Mouse (Mus musculus): Measurements from ENCODE around the gene Parn. TPM values are rescaled to one million over a fixed set of nuclear protein-coding genes. Genes with fewer than 3 reads are reported as not detected.
"Not testable (repeated sequence)": the region's sequence is repeated elsewhere in the genome, so short reads cannot be mapped to it uniquely, and the experiment has no call there.

Gene Parn
- total RNA-seq (2021): 10 to 100 TPM; 26.7 to 27.1 TPM

- DNase-seq (ENCODE audit: extremely low spot score in 1 of 2, low spot score in 1 of 2): peak; percentile 88 to 91
These were observed at the start of gene Parn for GRCm38 (mm10) chr16:13667878-13668343. TSS of gene Parn (minus strand) at chr16:13668170.

GRCm38 (mm10) chr16:13716821-13717553 lies 49.0 kb upstream of the Parn start:
- no peak for DNase-seq (ENCODE audit: extremely low spot score in 1 of 2, low spot score in 1 of 2)

- no peak for DNase-seq (ENCODE audit: extremely low spot score in 1 of 2, low spot score in 1 of 2)
These were observed 46.9 kb upstream of the Parn start for GRCm38 (mm10) chr16:13714910-13715309.

- DNase-seq (ENCODE audit: extremely low spot score in 1 of 2, low spot score in 1 of 2): no peak
These were observed 36.7 kb upstream of the Parn start for GRCm38 (mm10) chr16:13704676-13705075.

- DNase-seq (ENCODE audit: extremely low spot score in 1 of 2, low spot score in 1 of 2): no peak
These were observed 34.2 kb upstream of the Parn start for GRCm38 (mm10) chr16:13702184-13702583.

GRCm38 (mm10) chr16:13698998-13699397 lies 31.0 kb upstream of the Parn start:
- no peak for DNase-seq (ENCODE audit: extremely low spot score in 1 of 2, low spot score in 1 of 2)

- DNase-seq (ENCODE audit: extremely low spot score in 1 of 2, low spot score in 1 of 2): no peak
These were observed 10.8 kb upstream of the Parn start for GRCm38 (mm10) chr16:13678601-13679319.

- no peak for DNase-seq (ENCODE audit: extremely low spot score in 1 of 2, low spot score in 1 of 2)
These were observed 6.5 kb upstream of the Parn start for GRCm38 (mm10) chr16:13674511-13674910.

- no peak for DNase-seq (ENCODE audit: extremely low spot score in 1 of 2, low spot score in 1 of 2)
These were observed 5.1 kb upstream of the Parn start for GRCm38 (mm10) chr16:13673114-13673513.

GRCm38 (mm10) chr16:13672386-13672898 lies 4.5 kb upstream of the Parn start:
- peak; percentile 22 to 29 for DNase-seq (ENCODE audit: extremely low spot score in 1 of 2, low spot score in 1 of 2)

GRCm38 (mm10) chr16:13671685-13672385 lies 3.9 kb upstream of the Parn start, which contains the start of the genes Bfar and 3110001I22Rik:
TSS of gene Bfar (plus strand) at chr16:13671858.
TSS of gene 3110001I22Rik (plus strand) at chr16:13671929.
- DNase-seq (ENCODE audit: extremely low spot score in 1 of 2, low spot score in 1 of 2): peak; percentile 72 to 73

GRCm38 (mm10) chr16:13670896-13671295 lies 2.9 kb upstream of the Parn start:
- DNase-seq (ENCODE audit: extremely low spot score in 1 of 2, low spot score in 1 of 2): not testable (repeated sequence)

GRCm38 (mm10) chr16:13669282-13669681 lies 1.3 kb upstream of the Parn start:
- no peak for DNase-seq (ENCODE audit: extremely low spot score in 1 of 2, low spot score in 1 of 2)

GRCm38 (mm10) chr16:13668402-13669108 lies 585 bp upstream of the Parn start:
- peak in 1 of 2 experiments; percentile 5 for DNase-seq (ENCODE audit: extremely low spot score in 1 of 2, low spot score in 1 of 2)

GRCm38 (mm10) chr16:13660736-13661135 lies 7.2 kb downstream of the Parn start:
- DNase-seq (ENCODE audit: extremely low spot score in 1 of 2, low spot score in 1 of 2): no peak

- no peak for DNase-seq (ENCODE audit: extremely low spot score in 1 of 2, low spot score in 1 of 2)
These were observed 9.1 kb downstream of the Parn start for GRCm38 (mm10) chr16:13658886-13659285.

GRCm38 (mm10) chr16:13645930-13646329 lies 22.0 kb downstream of the Parn start:
- no peak for DNase-seq (ENCODE audit: extremely low spot score in 1 of 2, low spot score in 1 of 2)

- no peak for DNase-seq (ENCODE audit: extremely low spot score in 1 of 2, low spot score in 1 of 2)
These were observed 23.5 kb downstream of the Parn start for GRCm38 (mm10) chr16:13644474-13644873.

- peak in 1 of 2 experiments; percentile 8 for DNase-seq (ENCODE audit: extremely low spot score in 1 of 2, low spot score in 1 of 2)
These were observed 27.9 kb downstream of the Parn start for GRCm38 (mm10) chr16:13640064-13640463.

GRCm38 (mm10) chr16:13639508-13639907 lies 28.5 kb downstream of the Parn start:
- DNase-seq (ENCODE audit: extremely low spot score in 1 of 2, low spot score in 1 of 2): no peak
